Mouse (Mus musculus) lung, postnatal 10 days (tissue): ENCODE results near the gene E2f2.

ENCODE experiments used
- DNase-seq: peaks from one replicate; pipeline ENCODE4 v3.0.0; 2021

Gene E2f2

GRCm38 (mm10) chr4:136177244-136177611 is 5.0 kb downstream of the E2f2 start:
- peak; percentile 63 for DNase-seq

DNA sequence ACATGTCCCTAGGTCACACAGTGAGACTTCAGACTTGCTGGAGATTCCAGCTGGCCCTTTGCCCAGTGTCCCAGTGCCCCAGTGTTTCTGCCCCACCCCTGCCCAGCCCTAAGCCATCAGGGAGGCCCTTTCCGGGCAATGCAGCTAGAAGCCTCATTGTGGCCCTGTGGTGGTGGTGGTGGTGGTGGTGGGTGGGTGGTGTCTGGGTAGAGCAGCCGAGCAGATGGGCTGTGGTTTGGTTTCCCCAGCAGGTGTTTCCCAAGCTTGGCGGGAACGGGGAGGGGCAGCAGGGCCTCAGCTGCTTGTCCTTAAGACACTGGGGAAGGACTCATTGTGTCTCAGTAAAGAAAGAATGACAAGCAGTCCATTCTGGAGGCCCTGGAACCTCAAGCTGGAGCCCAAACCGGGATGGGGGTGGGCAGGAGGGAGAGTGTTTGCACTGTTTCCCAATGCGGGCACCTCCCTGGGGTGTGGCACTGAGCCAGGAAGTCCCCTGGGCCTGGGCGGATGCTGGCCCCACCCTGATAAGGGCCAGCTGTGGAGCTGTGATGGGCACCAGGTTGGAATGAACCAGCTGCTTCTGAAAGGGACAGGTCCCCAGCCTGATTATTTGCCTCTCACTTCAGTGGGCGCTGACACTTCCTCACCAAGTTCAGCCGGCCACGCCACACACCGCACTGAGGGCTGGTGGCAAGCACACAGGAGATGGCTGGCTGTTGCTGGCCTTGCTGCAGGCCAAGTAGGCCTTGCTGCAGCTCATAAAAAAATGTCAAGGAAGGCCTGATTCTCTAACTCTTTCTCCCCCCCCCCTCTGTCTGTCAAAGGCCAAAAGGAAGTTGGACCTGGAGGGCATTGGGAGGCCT is 5.6 kb downstream of the E2f2 start:
- peak; percentile 88 for DNase-seq

GRCm38 (mm10) chr4:136178475-136178921 is 6.3 kb downstream of the E2f2 start:
- no peak for DNase-seq

DNA sequence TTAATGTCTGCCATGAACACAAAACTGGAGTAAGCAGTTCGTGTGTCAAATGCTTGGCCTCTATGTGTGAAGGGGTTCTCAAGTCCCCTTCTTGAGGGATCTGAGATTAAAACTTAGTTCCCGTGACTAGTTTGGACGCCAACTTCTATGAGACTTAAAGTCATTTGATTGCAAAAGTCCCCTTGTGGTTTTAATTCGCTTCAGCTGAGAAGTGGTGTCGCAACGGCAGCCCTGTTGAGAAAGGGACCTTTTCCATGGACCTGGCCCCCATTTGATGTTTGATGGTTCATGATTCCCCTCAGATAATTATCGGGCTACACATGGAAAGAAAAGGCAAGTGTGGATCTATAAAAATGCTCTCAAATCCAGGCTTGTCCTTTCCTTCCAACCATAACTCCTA is 7.3 kb downstream of the E2f2 start:
- peak; percentile 69 for DNase-seq

- peak; percentile 94 for DNase-seq
Measured at GRCm38 (mm10) chr4:136179998-136180397, 7.8 kb downstream of the E2f2 start.

GRCm38 (mm10) chr4:136180408-136181330 is 8.5 kb downstream of the E2f2 start:
- peak; percentile 95 for DNase-seq

- peak; percentile 38 for DNase-seq
Measured at GRCm38 (mm10) chr4:136181367-136181766, 9.2 kb downstream of the E2f2 start.

GRCm38 (mm10) chr4:136185375-136185774 is 13.2 kb downstream of the E2f2 start:
- DNase-seq = peak; percentile 75

DNA sequence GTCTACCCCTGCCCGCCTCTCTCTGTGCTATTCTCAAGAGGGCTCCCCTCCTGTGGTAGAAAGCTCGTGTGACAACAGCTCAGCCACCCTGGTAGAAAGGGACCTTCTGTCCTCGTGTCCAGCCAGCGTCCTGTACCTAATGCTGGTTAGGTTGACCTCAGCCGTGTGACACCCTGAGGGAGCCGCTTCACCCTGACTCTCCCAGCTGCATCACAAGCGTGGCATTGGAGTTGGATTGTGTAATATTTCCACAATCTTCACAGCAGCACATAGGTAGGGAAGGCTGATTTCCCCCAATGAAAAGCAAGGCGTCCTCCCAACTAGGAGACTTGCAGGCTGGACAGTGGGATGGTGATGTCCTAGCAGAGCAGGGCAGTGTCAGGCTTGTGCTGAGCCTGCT is 14.1 kb downstream of the E2f2 start:
- DNase-seq = no peak

DNA sequence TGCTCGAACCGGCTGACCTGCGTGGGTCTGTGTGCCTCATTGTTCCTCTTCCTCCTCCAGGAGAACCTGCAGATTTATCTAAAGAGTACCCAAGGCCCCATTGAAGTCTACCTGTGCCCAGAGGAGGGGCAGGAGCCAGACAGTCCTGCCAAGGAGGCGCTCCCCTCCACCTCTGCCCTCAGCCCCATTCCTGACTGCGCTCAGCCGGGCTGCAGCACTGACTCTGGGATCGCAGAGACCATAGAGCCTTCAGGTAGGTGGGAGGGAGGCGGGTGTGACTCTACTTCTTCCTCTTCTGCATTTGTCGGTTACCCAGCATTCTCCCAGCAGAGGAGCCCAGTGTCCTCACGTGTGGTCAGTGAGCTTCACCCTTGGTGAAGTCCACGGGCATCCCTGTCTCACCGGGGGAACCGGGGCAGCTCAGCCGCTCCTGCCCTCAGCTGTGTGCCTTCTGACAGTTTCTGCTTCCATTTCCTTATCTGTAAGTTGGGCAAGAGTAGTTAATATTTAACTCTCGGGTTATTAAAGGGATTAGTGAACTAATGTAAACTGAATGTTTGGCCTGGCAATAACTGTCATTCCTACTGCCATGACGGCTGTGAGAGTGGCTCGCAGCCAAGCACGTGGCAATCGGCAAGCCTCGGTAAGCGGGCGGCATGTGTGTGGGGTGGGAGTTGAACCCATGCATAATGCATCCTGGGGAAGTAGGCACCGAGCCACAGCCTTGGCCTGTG is 14.7 kb downstream of the E2f2 start:
- peak; percentile 55 for DNase-seq

DNA sequence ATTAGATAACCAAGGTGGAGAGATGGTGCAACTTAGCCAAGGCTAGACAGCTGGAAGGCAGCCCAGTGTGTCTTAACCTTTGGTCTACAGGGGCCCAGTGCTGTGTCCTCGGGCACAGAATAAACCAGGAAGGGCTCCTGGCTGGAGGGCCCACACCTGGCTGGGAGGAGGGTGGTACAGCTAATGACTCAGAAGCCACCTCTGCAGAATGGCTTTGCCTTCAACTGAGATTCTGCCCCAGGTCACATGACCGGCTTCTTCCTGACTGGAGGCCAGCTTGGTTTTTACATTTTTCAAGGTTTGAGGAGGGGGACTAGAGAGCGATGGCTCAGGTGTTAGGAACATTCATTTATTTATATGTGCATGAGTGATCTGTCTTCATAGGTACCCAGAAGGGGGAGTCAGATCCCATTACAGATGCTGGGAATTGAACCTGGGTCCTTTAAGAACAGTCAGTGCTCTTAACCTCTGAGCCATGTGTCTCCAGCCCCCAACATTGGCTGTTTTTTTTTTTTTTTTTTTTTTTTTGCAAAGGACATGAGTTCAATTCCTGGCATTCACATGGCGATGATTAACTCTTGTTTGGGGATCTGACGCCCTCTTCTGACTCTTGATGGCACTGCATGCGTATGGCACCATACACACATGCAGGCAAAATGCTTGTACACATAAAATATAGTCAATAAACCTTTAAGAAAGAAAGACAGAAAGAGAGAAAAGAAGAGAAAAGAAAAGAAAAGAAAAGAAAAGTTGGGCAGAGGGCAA is 17.0 kb downstream of the E2f2 start:
- no peak for DNase-seq

GRCm38 (mm10) chr4:136189912-136190311 is 17.7 kb downstream of the E2f2 start:
- peak; percentile 65 for DNase-seq

GRCm38 (mm10) chr4:136193571-136193970 is 21.4 kb downstream of the E2f2 start:
- no peak for DNase-seq

GRCm38 (mm10) chr4:136195029-136195428 is 22.8 kb downstream of the E2f2 start:
- no peak for DNase-seq

- no peak for DNase-seq
Measured at GRCm38 (mm10) chr4:136195629-136196028, 23.4 kb downstream of the E2f2 start.

DNA sequence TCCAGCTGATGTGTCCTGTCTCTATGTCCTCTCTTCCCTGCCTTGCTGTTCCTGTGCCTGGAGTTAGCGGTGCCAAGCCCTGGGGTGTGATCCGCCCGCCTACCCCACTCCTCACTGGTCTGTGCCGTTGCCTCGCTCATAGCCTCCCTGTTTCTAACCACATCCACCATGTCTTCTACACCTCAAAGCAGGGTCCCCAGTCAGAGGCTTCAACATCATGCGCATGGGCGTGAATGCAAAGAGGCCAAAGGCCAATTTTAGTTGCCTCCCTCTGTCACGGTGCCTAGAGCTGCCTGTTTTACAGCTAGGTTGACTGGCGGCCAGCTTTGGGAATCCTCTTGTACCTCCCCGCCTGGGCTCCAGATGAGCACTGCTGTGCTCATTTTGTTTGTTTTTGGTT is 24.0 kb downstream of the E2f2 start:
- DNase-seq = no peak

- no peak for DNase-seq
Measured at GRCm38 (mm10) chr4:136198846-136199245, 26.7 kb downstream of the E2f2 start.

GRCm38 (mm10) chr4:136199562-136200292 is 27.5 kb downstream of the E2f2 start:
- peak; percentile 65 for DNase-seq

DNA sequence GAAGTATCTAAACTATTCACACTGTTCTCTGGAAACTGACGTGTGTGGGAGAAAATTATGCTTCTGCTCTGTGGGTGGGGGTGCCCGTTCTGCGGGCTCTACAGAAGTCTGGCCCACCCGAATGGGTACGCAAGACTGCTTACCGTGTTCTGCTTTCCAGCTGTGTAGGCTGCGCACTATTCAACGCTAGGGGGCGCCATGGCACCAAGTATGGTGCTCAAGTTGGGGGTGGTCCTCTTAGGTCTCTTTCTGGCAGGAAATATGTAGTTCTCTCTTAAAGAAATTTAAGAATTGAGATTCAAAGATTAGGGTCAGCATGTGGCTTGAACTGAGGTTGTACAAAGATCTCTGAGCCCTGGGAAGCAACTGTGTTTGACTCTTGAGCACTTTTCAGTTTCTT is 30.3 kb downstream of the E2f2 start:
- DNase-seq = peak; percentile 87

DNA sequence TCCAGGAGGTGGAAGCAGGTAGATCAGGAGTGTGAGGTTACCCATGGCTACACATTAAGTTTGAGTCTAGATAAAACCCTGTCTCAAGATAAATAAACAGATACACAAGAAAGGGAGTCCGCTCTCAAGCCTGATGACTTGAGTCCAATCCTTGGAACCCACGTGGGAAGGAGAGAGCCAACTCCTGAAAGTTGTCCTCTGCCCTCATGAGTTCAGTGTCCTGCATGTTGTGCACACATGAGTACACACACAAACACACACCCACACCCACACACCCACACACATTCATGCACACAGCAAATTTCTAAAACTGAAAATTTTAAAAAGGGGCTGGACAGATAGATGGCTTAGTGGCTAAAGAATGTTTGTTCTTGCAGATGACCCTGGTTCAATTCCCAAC is 32.6 kb downstream of the E2f2 start:
- DNase-seq = no peak
